Mouse (Mus musculus) c-Kit-positive CD71-positive TER-119-positive erythroid progenitor cells, embryonic 14.5 days (primary cell): ENCODE results near the gene Spata31d1d.

ENCODE experiments used
- DNase-seq: peaks from one replicate; pipeline ENCODE4 v3.0.0-alpha.2; 2013; ENCODE audit warnings: low spot score

Gene Spata31d1d

GRCm38 (mm10) chr13:59676316-59677229, 55.0 kb downstream of the Spata31d1d start:
- no peak for DNase-seq
